Comparison of ENCODE assay signal across 17 mouse cellular contexts in the genomic region with DNA sequence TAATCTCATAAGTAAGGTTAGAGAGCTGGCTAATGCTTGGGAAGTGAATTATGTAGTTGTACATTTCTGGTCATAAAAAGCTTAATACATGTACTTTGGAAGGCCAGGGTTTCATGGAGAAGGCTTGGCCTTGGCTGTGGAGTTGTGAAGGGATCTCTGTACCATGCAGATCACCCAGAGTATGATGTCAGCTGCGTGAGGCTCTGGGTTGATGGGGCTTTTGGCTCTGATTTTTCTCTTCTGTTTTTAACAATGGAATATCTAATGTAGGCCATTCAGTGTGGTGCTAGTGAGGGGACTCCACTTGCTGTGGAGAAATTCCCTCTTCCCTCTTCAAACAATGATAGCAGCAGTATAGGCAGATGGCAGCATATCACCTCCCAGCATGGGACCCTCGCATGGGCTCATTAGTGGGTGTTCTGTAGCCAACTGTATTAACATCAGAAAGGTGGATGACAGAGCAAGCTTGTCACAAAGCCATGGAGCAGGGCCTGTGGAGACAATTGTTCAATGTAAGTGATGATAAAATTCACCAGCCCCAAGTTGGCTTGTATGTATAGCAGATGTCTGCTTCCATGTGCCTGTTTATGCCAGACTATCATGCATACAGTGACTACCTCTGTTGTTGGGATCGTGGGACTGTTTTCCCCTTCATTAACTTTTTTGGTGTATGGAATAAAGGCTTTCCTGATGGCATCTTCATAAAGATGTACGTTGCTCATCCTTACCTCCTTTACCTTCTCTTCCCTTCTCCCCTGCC. TPM values are rescaled to one million over a fixed set of nuclear protein-coding genes. Genes with fewer than 3 reads are reported as not detected.
A peak's percentile ranks its signal among the peaks of the same experiment; 100 is the strongest.
DNase-seq lines count a peak whose midpoint lies in the region; ATAC-seq and TF ChIP-seq lines count a peak whose summit lies in the region.
"Had no signal": no experiment of that assay in that cellular context is flagged by ENCODE, and none has a peak within 500 bp of the region (broad histone marks: within the 10 kb centered on the region; RNA-seq: fewer than 3 reads in every experiment).

No protein-coding gene starts in this region.

- H3K36me3 ChIP-seq in embryonic facial prominence, embryonic 14.5 days (ENCODE audit: control insufficient read depth, insufficient read depth, low read length), result peaks cover 76% of the 10 kb centered on the region
- H3K36me3 ChIP-seq in embryonic facial prominence, embryonic 10.5 days (replicated peaks), result peaks cover 97% of the 10 kb centered on the region
- peaks cover 73% of the 10 kb centered on the region for H3K36me3 ChIP-seq in midbrain, embryonic 14.5 days (ENCODE audit: control insufficient read depth, insufficient read depth, low read length)
- peaks cover 99% of the 10 kb centered on the region for H3K36me3 ChIP-seq in midbrain, embryonic 10.5 days
- H3K36me3 ChIP-seq in forebrain, postnatal 0 days (ENCODE audit: insufficient read depth), result peaks cover 66% of the 10 kb centered on the region

- no peak for TF ChIP-seq CTCF in forebrain, postnatal 0 days (IDR thresholded peaks at IDR 0.05; ENCODE audit: low read depth)

- no peak overlapping the region for H3K27ac ChIP-seq in embryonic facial prominence, embryonic 14.5 days (replicated peaks; ENCODE audit: low read depth, low read length)
- no peak overlapping the region for H3K27ac ChIP-seq in embryonic facial prominence, embryonic 10.5 days (replicated peaks)
- H3K27ac ChIP-seq in midbrain, embryonic 14.5 days (replicated peaks; ENCODE audit: low read depth, low read length), result no peak overlapping the region
- no peak overlapping the region for H3K27ac ChIP-seq in midbrain, embryonic 10.5 days (replicated peaks)
- H3K27ac ChIP-seq in forebrain, postnatal 0 days (ENCODE audit: low read depth, low read length), result no peak overlapping the region
- H3K27ac ChIP-seq: embryonic facial prominence, embryonic 13.5 days; liver, embryonic 13.5 days; stomach, postnatal 0 days had no signal

- 95% methylated on average over 4 of the region's 4 CpGs for WGBS in embryonic facial prominence, embryonic 14.5 days
- WGBS in embryonic facial prominence, embryonic 10.5 days, result 89% methylated on average over 4 of the region's 4 CpGs
- 89% methylated on average over 4 of the region's 4 CpGs for WGBS in midbrain, embryonic 14.5 days
- 94% methylated on average over 4 of the region's 4 CpGs for WGBS in midbrain, embryonic 10.5 days
- 59% methylated on average over 4 of the region's 4 CpGs for WGBS in forebrain, postnatal 0 days

- H3K9me3 ChIP-seq in embryonic facial prominence, embryonic 14.5 days (ENCODE audit: control insufficient read depth, low read length), result no peaks in the 10 kb centered on the region
- H3K9me3 ChIP-seq in embryonic facial prominence, embryonic 10.5 days, result 0 out of 2 replicates have a peak, but pooled peaks cover 3% of the 10 kb centered on the region
- H3K9me3 ChIP-seq in midbrain, embryonic 14.5 days (ENCODE audit: control insufficient read depth, low read length), result no peaks in the 10 kb centered on the region
- no peaks in the 10 kb centered on the region; the same call in 1 of the 2 replicates for H3K9me3 ChIP-seq in midbrain, embryonic 10.5 days (replicated peaks)
- no peaks in the 10 kb centered on the region for H3K9me3 ChIP-seq in forebrain, postnatal 0 days (ENCODE audit: low read length)
- H3K9me3 ChIP-seq: embryonic facial prominence, embryonic 13.5 days; liver, embryonic 13.5 days had no signal

- intact Hi-C loops in left cerebral cortex, postnatal 25 days (cut with DNase I), result no loop called here

- no peak for DNase-seq in embryonic facial prominence, embryonic 14.5 days (ENCODE audit: low spot score)
- DNase-seq in embryonic facial prominence, embryonic 10.5 days (ENCODE audit: low spot score), result no peak
- peak; percentile 11 for DNase-seq in midbrain, embryonic 14.5 days
- DNase-seq in midbrain, embryonic 10.5 days (ENCODE audit: low spot score), result no peak
- peak; percentile 37 for DNase-seq in forebrain, postnatal 0 days
- DNase-seq in testis, postnatal 14 days (ENCODE audit: low spot score), result no peak
- no peak for DNase-seq in left cerebral cortex, postnatal 25 days (ENCODE audit: low spot score in 2 of 2)
- DNase-seq: heart, postnatal 14 days; kidney, adult 11 months; kidney, postnatal 25 days; layer of hippocampus, adult 9-11 months; liver, embryonic 13.5 days; thymus, postnatal 25 days had no signal

- H3K4me2 ChIP-seq in embryonic facial prominence, embryonic 14.5 days (ENCODE audit: low read depth, low read length), result no peak overlapping the region
- H3K4me2 ChIP-seq in midbrain, embryonic 14.5 days (ENCODE audit: low read length), result no peak overlapping the region
- no peak overlapping the region for H3K4me2 ChIP-seq in forebrain, postnatal 0 days (ENCODE audit: low read depth)
- H3K4me2 ChIP-seq: embryonic facial prominence, embryonic 13.5 days; liver, embryonic 13.5 days had no signal

- ATAC-seq in embryonic facial prominence, embryonic 14.5 days (ENCODE audit: low read depth), result 0 out of 2 replicates have a peak, but pooled peaks have one; percentile 6
- no peak for ATAC-seq in midbrain, embryonic 14.5 days (ENCODE audit: low FRiP score, low TSS enrichment)
- ATAC-seq in forebrain, postnatal 0 days, result peak; percentile 82
- ATAC-seq: Patski had no signal

- no peaks in the 10 kb centered on the region for H3K4me1 ChIP-seq in embryonic facial prominence, embryonic 14.5 days (ENCODE audit: control insufficient read depth, insufficient read depth, low read length)
- H3K4me1 ChIP-seq in embryonic facial prominence, embryonic 10.5 days, result no peaks in the 10 kb centered on the region
- no peaks in the 10 kb centered on the region for H3K4me1 ChIP-seq in midbrain, embryonic 14.5 days (ENCODE audit: control insufficient read depth, insufficient read depth, low read length)
- H3K4me1 ChIP-seq in midbrain, embryonic 10.5 days, result no peaks in the 10 kb centered on the region
- H3K4me1 ChIP-seq in forebrain, postnatal 0 days (ENCODE audit: insufficient read depth), result no peaks in the 10 kb centered on the region
- H3K4me1 ChIP-seq: embryonic facial prominence, embryonic 13.5 days; liver, embryonic 13.5 days had no signal

- H3K9ac ChIP-seq in embryonic facial prominence, embryonic 14.5 days (ENCODE audit: low read depth, low read length), result no peak overlapping the region
- H3K9ac ChIP-seq in midbrain, embryonic 14.5 days (replicated peaks; ENCODE audit: low read length), result no peak overlapping the region
- H3K9ac ChIP-seq in forebrain, postnatal 0 days, result no peak overlapping the region
- H3K9ac ChIP-seq: embryonic facial prominence, embryonic 13.5 days; liver, embryonic 13.5 days had no signal

- no peaks in the 10 kb centered on the region for H3K27me3 ChIP-seq in embryonic facial prominence, embryonic 14.5 days (replicated peaks; ENCODE audit: control insufficient read depth, insufficient read depth, low read length)
- no peaks in the 10 kb centered on the region for H3K27me3 ChIP-seq in embryonic facial prominence, embryonic 10.5 days (replicated peaks; ENCODE audit: low read depth, poor library complexity, severe bottlenecking)
- H3K27me3 ChIP-seq in midbrain, embryonic 14.5 days (ENCODE audit: control insufficient read depth, insufficient read depth, low read length), result no peaks in the 10 kb centered on the region
- no peaks in the 10 kb centered on the region for H3K27me3 ChIP-seq in midbrain, embryonic 10.5 days (ENCODE audit: low read depth, poor library complexity, severe bottlenecking)
- no peaks in the 10 kb centered on the region for H3K27me3 ChIP-seq in forebrain, postnatal 0 days (ENCODE audit: insufficient read depth, low read length)
- H3K27me3 ChIP-seq: embryonic facial prominence, embryonic 13.5 days; liver, embryonic 13.5 days; Patski had no signal

- H3K4me3 ChIP-seq in embryonic facial prominence, embryonic 14.5 days (ENCODE audit: low read depth, low read length), result no peak overlapping the region
- no peak overlapping the region for H3K4me3 ChIP-seq in embryonic facial prominence, embryonic 10.5 days
- H3K4me3 ChIP-seq in midbrain, embryonic 14.5 days (replicated peaks; ENCODE audit: low read depth, low read length), result no peak overlapping the region
- H3K4me3 ChIP-seq in midbrain, embryonic 10.5 days, result no peak overlapping the region
- no peak overlapping the region for H3K4me3 ChIP-seq in forebrain, postnatal 0 days (ENCODE audit: low read depth, low read length)
- H3K4me3 ChIP-seq: embryonic facial prominence, embryonic 13.5 days; liver, embryonic 13.5 days; myocyte had no signal

RNA-seq across cellular contexts. Expression of a gene that starts 12.6 kb away (rescaled TPM):
- polyA plus RNA-seq in embryonic facial prominence, embryonic 14.5 days (2014; fragmentation: Nextera tagmentation; extraction: Ambion mirVana), result 29.2 and 34.0 TPM in 2 replicates
- 36.7 and 37.7 TPM in 2 replicates for polyA plus RNA-seq in embryonic facial prominence, embryonic 10.5 days (2016; fragmentation: Nextera tagmentation; extraction: Ambion mirVana)
- polyA plus RNA-seq in midbrain, embryonic 14.5 days (2014; fragmentation: Nextera tagmentation; extraction: Ambion mirVana), result 37.0 and 39.0 TPM in 2 replicates
- polyA plus RNA-seq in midbrain, embryonic 10.5 days (2016; fragmentation: Nextera tagmentation; extraction: Ambion mirVana), result 34.6 and 38.6 TPM in 2 replicates
- total RNA-seq in forebrain, postnatal 0 days (2014; rRNA removed), result 19.1 and 29.6 TPM in 2 replicates
- polyA plus RNA-seq in forebrain, postnatal 0 days (2015; fragmentation: Nextera tagmentation; extraction: Ambion mirVana), result 30.3 and 34.3 TPM in 2 replicates
- 10 to 100 TPM; 22.1 to 22.8 TPM for total RNA-seq in left cerebral cortex, postnatal 25 days (2021)

RNA-seq across cellular contexts. Expression of a gene that starts 13.2 kb away (rescaled TPM):
- 319 and 331 TPM in 2 replicates for polyA plus RNA-seq in embryonic facial prominence, embryonic 14.5 days (2014; fragmentation: Nextera tagmentation; extraction: Ambion mirVana)
- 268 and 276 TPM in 2 replicates for polyA plus RNA-seq in embryonic facial prominence, embryonic 10.5 days (2016; fragmentation: Nextera tagmentation; extraction: Ambion mirVana)
- polyA plus RNA-seq in midbrain, embryonic 14.5 days (2014; fragmentation: Nextera tagmentation; extraction: Ambion mirVana), result 336 and 363 TPM in 2 replicates
- 273 and 298 TPM in 2 replicates for polyA plus RNA-seq in midbrain, embryonic 10.5 days (2016; fragmentation: Nextera tagmentation; extraction: Ambion mirVana)
- total RNA-seq in forebrain, postnatal 0 days (2014; rRNA removed), result 389 and 418 TPM in 2 replicates
- 338 and 406 TPM in 2 replicates for polyA plus RNA-seq in forebrain, postnatal 0 days (2015; fragmentation: Nextera tagmentation; extraction: Ambion mirVana)
- 100 to 1,000 TPM; 212 to 213 TPM for total RNA-seq in left cerebral cortex, postnatal 25 days (2021)

RNA-seq across cellular contexts. Expression of a gene that starts 43.9 kb away (rescaled TPM):
- 102 and 124 TPM in 2 replicates for polyA plus RNA-seq in embryonic facial prominence, embryonic 14.5 days (2014; fragmentation: Nextera tagmentation; extraction: Ambion mirVana)
- polyA plus RNA-seq in embryonic facial prominence, embryonic 10.5 days (2016; fragmentation: Nextera tagmentation; extraction: Ambion mirVana), result 274 and 289 TPM in 2 replicates
- 71.6 and 98.4 TPM in 2 replicates for polyA plus RNA-seq in midbrain, embryonic 14.5 days (2014; fragmentation: Nextera tagmentation; extraction: Ambion mirVana)
- polyA plus RNA-seq in midbrain, embryonic 10.5 days (2016; fragmentation: Nextera tagmentation; extraction: Ambion mirVana), result 266 and 278 TPM in 2 replicates
- 34.5 and 43.6 TPM in 2 replicates for total RNA-seq in forebrain, postnatal 0 days (2014; rRNA removed)
- polyA plus RNA-seq in forebrain, postnatal 0 days (2015; fragmentation: Nextera tagmentation; extraction: Ambion mirVana), result 39.6 and 44.3 TPM in 2 replicates
- total RNA-seq in left cerebral cortex, postnatal 25 days (2021), result 10 to 100 TPM; 14.6 to 16.7 TPM

Comparison
In these comparisons a context has a peak if more than half of its experiments do, and no peak if none do; other contexts are left out.
1. DNase-seq: peak in midbrain, embryonic 14.5 days (single experiment) and forebrain, postnatal 0 days (single experiment); none in embryonic facial prominence, embryonic 14.5 days (single experiment), embryonic facial prominence, embryonic 10.5 days (single experiment), midbrain, embryonic 10.5 days (single experiment), testis, postnatal 14 days (single experiment) and left cerebral cortex, postnatal 25 days (0 of 2).